In genomic region chr5:72647418-72647907, GRCm38 (mm10) we compare ENCODE assay signal across 8 mouse cellular contexts. TPM values are rescaled to one million over a fixed set of nuclear protein-coding genes. Genes with fewer than 3 reads are reported as not detected.
DNase-seq lines count a peak whose midpoint lies in the region; ATAC-seq lines count a peak whose summit lies in the region.

Nipal1 (plus strand) TSS chr5:72647795.

- no peaks in the 10 kb centered on the region for H3K9me3 ChIP-seq in heart, embryonic 11.5 days (replicated peaks; ENCODE audit: control insufficient read depth, low read length)
- H3K9me3 ChIP-seq in kidney, embryonic 16.5 days (ENCODE audit: low read length): no peaks in the 10 kb centered on the region

- H3K36me3 ChIP-seq in heart, embryonic 11.5 days (ENCODE audit: control insufficient read depth, insufficient read depth, low read length): no peaks in the 10 kb centered on the region
- H3K36me3 ChIP-seq in kidney, embryonic 16.5 days (ENCODE audit: insufficient read depth, low read length): no peaks in the 10 kb centered on the region

- H3K9ac ChIP-seq in heart, embryonic 11.5 days (ENCODE audit: low read depth, low read length): no peak within 1 kb of the TSS
- peak within 1 kb of the TSS; percentile 60 for H3K9ac ChIP-seq in kidney, embryonic 16.5 days (replicated peaks; ENCODE audit: low read length)

- H3K4me2 ChIP-seq in heart, embryonic 11.5 days: peak within 1 kb of the TSS; percentile 91
- peak within 1 kb of the TSS; percentile 91 for H3K4me2 ChIP-seq in kidney, embryonic 16.5 days (replicated peaks; ENCODE audit: low read depth, low read length)

- H3K4me1 ChIP-seq in heart, embryonic 11.5 days (ENCODE audit: control insufficient read depth, insufficient read depth, low read length): peaks cover 4% of the 10 kb centered on the region; the same call in 1 of the 2 replicates
- peaks cover 16% of the 10 kb centered on the region; the same call in 1 of the 2 replicates for H3K4me1 ChIP-seq in kidney, embryonic 16.5 days (ENCODE audit: insufficient read depth, low read length)

- peak; percentile 15 to 16 for DNase-seq in left cerebral cortex, adult 18-20 months (ENCODE audit: low spot score in 2 of 2)
- no peak for DNase-seq in left cerebral cortex, adult 11 months (ENCODE audit: low spot score)
- DNase-seq in embryo, embryonic 11.5 days (ENCODE audit: low read depth, low spot score): peak; percentile 40
- peak; percentile 78 for DNase-seq in lung, postnatal 36 days
- peak; percentile 75 for DNase-seq in retina, embryonic 14.5 days (ENCODE audit: low spot score)
- peak; percentile 89 for DNase-seq in thymus, postnatal 4 days

- WGBS in heart, embryonic 11.5 days (ENCODE audit: insufficient replicate concordance): under 1% methylated on average over 25 of the region's 25 CpGs
- under 1% methylated on average over 25 of the region's 25 CpGs for WGBS in kidney, embryonic 16.5 days

- peak within 1 kb of the TSS; percentile 48 for H3K4me3 ChIP-seq in heart, embryonic 11.5 days (ENCODE audit: low read depth, low read length)
- peak within 1 kb of the TSS; percentile 56 for H3K4me3 ChIP-seq in kidney, embryonic 16.5 days (ENCODE audit: low read length)

- peak; percentile 82 for ATAC-seq in heart, embryonic 11.5 days (replicated peaks; ENCODE audit: insufficient number of reproducible peaks, low FRiP score, low TSS enrichment)
- peak; percentile 96 for ATAC-seq in kidney, embryonic 16.5 days (ENCODE audit: low FRiP score, low TSS enrichment)

- H3K27me3 ChIP-seq in heart, embryonic 11.5 days (ENCODE audit: control insufficient read depth, insufficient read depth, low read length): peaks cover 21% of the 10 kb centered on the region
- peaks cover 9% of the 10 kb centered on the region; the same call in 1 of the 2 replicates for H3K27me3 ChIP-seq in kidney, embryonic 16.5 days (ENCODE audit: insufficient read depth, low read length)

- no peak within 1 kb of the TSS for H3K27ac ChIP-seq in heart, embryonic 11.5 days (ENCODE audit: low read depth, low read length)
- no peak within 1 kb of the TSS for H3K27ac ChIP-seq in kidney, embryonic 16.5 days (ENCODE audit: low read length)

RNA-seq across cellular contexts. Expression of gene Nipal1, which starts in this region (rescaled TPM):
- not detected for total RNA-seq in left cerebral cortex, adult 18-20 months (2021)
- polyA plus RNA-seq in heart, embryonic 11.5 days (2014; fragmentation: Nextera tagmentation; extraction: Ambion mirVana): 0.04 and 0.61 TPM in 2 replicates
- polyA plus RNA-seq in kidney, embryonic 16.5 days (2015; fragmentation: Nextera tagmentation; extraction: Ambion mirVana): 4.7 and 5.6 TPM in 2 replicates

Comparison
In these comparisons a context has a peak if more than half of its experiments do, and no peak if none do; other contexts are left out.
1. Peak in DNase-seq in left cerebral cortex, adult 18-20 months; RNA of the gene not detected or under 1 TPM.
2. Peak in ATAC-seq, H3K4me3 ChIP-seq and H3K4me2 ChIP-seq in heart, embryonic 11.5 days; RNA of the gene not detected or under 1 TPM.